Mouse (Mus musculus): Measurements from ENCODE around the gene Phf10. TPM values are rescaled to one million over a fixed set of nuclear protein-coding genes. Genes with fewer than 3 reads are reported as not detected.
"Not testable (repeated sequence)": the region's sequence is repeated elsewhere in the genome, so short reads cannot be mapped to it uniquely, and the experiment has no call there.

Gene Phf10
- polyA plus RNA-seq, 1 experiment from 2014 or later: 24.5 TPM

- Histone ChIP-seq H3K36me3 (no peaks in the 10 kb centered on the region), H3K4me1 (replicated peaks) (no peaks in the 10 kb centered on the region), H3K4me3 (no peak overlapping the region), H3K27me3 (ENCODE audit: insufficient read depth, poor library complexity, severe bottlenecking) (no peaks in the 10 kb centered on the region), H3K27ac (no peak overlapping the region), H3K9me3 (no peaks in the 10 kb centered on the region)
- WGBS: 84% methylated on average over 6 of the region's 6 CpGs
- DNase-seq (ENCODE audit: low spot score): no peak
These were observed 56.9 kb downstream of the Phf10 start for GRCm38 (mm10) chr17:14904206-14904605.

GRCm38 (mm10) chr17:14903212-14903611, 57.9 kb downstream of the Phf10 start:
- WGBS: 85% methylated on average over 3 of the region's 3 CpGs
- H3K4me1 ChIP-seq (replicated peaks): no peaks in the 10 kb centered on the region
- H3K27ac ChIP-seq: no peak overlapping the region
- no peak for DNase-seq (ENCODE audit: low spot score)
- no peak overlapping the region for H3K4me3 ChIP-seq
- no peaks in the 10 kb centered on the region for H3K36me3 ChIP-seq
- H3K9me3 ChIP-seq: no peaks in the 10 kb centered on the region
- no peaks in the 10 kb centered on the region for H3K27me3 ChIP-seq (ENCODE audit: insufficient read depth, poor library complexity, severe bottlenecking)

- no peak overlapping the region for H3K27ac ChIP-seq
- no peaks in the 10 kb centered on the region for H3K27me3 ChIP-seq (ENCODE audit: insufficient read depth, poor library complexity, severe bottlenecking)
- 83% methylated on average over 1 of the region's 1 CpGs for WGBS
- H3K4me3 ChIP-seq: no peak overlapping the region
- no peaks in the 10 kb centered on the region for H3K9me3 ChIP-seq
- H3K36me3 ChIP-seq: no peaks in the 10 kb centered on the region
- H3K4me1 ChIP-seq (replicated peaks): no peaks in the 10 kb centered on the region
- no peak for DNase-seq (ENCODE audit: low spot score)
These were observed 62.1 kb downstream of the Phf10 start for GRCm38 (mm10) chr17:14898972-14899371.

- not testable (repeated sequence) for H3K27me3 ChIP-seq (ENCODE audit: insufficient read depth, poor library complexity, severe bottlenecking); H3K4me3 ChIP-seq; DNase-seq (ENCODE audit: low spot score); H3K9me3 ChIP-seq; H3K27ac ChIP-seq; H3K36me3 ChIP-seq; H3K4me1 ChIP-seq (replicated peaks)
These were observed 66.0 kb downstream of the Phf10 start for GRCm38 (mm10) chr17:14895058-14895457.

Other genes with a start within 250 kb of the Phf10 start
- 4.9 and 8.9 TPM in 2 replicates for gene Wdr27, start 18.1 kb downstream of the Phf10 start, polyA plus RNA-seq (2016; fragmentation: Nextera tagmentation; extraction: Ambion mirVana)
- gene 1600012H06Rik, start 18.1 kb downstream of the Phf10 start, polyA plus RNA-seq (2016; fragmentation: Nextera tagmentation; extraction: Ambion mirVana): 28.1 TPM in 2 replicates
- 10.7 and 11.1 TPM in 2 replicates for gene 9030025P20Rik, start 17.2 kb upstream of the Phf10 start, polyA plus RNA-seq (2016; fragmentation: Nextera tagmentation; extraction: Ambion mirVana)
- gene Gm3417, start 17.5 kb upstream of the Phf10 start, polyA plus RNA-seq (2016; fragmentation: Nextera tagmentation; extraction: Ambion mirVana): 1.8 TPM in 1 of 2 replicates, not detected in the other
- gene Gm3435, start 48.9 kb upstream of the Phf10 start, polyA plus RNA-seq (2016; fragmentation: Nextera tagmentation; extraction: Ambion mirVana): 10.1 and 12.6 TPM in 2 replicates
- 89.6 and 92.5 TPM in 2 replicates for gene Ermard, start 79.9 kb upstream of the Phf10 start, polyA plus RNA-seq (2016; fragmentation: Nextera tagmentation; extraction: Ambion mirVana)
- gene Tcte3, start 80.2 kb upstream of the Phf10 start, polyA plus RNA-seq (2016; fragmentation: Nextera tagmentation; extraction: Ambion mirVana): 0.72 TPM in 1 of 2 replicates, not detected in the other
- gene Gm3448, start 80.3 kb upstream of the Phf10 start, polyA plus RNA-seq (2016; fragmentation: Nextera tagmentation; extraction: Ambion mirVana): 4.1 and 4.4 TPM in 2 replicates

Data from hindbrain, embryonic 10.5 days (tissue).